Mouse (Mus musculus) thymus, postnatal 36 days (tissue): Measurements from ENCODE around the gene Duoxa2.

ENCODE experiments used
- DNase-seq, 2 experiments: peaks; one replicate each; pipeline ENCODE4 v3.0.0; 2022; ENCODE audit warnings: mixed read lengths in 2 of 2

Duoxa2 gene

GRCm38 (mm10) chr2:122298596-122299490, at the start of gene Duoxa2:
Gene Duoxa2, plus strand, starts transcription at chr2:122298900.
- DNase-seq, result peak; percentile 36 to 51

DNA sequence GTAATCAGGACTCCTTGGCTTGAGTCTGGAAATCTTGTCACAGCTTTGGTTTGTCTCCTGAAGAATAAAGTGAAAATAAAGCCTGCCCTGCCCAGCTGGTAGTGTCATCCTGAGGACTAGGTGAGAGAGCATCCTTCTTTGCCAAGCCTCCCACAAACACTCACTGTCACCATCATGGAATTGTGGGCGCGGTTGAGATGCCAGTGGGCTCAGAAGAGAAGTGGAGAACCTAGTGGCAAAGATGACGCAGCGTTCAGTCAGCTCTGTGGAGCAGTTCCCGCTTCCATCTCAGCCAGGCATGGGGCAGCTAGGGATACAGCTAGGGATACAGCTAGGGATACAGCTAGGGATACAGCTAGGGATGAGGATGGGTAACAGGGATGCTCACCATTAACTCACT, 42.7 kb upstream of the Duoxa2 start:
- no peak for DNase-seq

DNA sequence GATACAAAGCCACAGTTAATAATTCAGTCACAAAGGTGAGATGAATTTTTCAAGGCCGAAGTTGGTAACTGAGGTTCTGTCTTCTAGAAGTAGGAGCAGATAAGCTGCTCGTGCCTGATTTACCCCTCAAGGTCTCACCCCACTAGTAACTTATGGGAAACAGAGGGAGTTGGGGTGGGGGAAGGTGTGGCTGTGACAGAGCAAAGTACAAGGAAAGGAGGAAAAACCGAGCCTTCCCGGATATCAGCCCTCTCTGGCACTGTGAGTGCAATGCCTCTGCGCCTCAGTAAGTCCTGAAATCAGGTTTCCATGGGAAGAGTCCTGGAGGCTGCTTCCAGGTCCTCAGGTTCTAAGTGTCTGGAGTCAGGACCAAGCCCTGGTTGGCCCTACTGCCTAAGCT, 38.0 kb upstream of the Duoxa2 start:
- no peak for DNase-seq

GRCm38 (mm10) chr2:122264690-122265089, 34.0 kb upstream of the Duoxa2 start:
- DNase-seq, result no peak

DNA sequence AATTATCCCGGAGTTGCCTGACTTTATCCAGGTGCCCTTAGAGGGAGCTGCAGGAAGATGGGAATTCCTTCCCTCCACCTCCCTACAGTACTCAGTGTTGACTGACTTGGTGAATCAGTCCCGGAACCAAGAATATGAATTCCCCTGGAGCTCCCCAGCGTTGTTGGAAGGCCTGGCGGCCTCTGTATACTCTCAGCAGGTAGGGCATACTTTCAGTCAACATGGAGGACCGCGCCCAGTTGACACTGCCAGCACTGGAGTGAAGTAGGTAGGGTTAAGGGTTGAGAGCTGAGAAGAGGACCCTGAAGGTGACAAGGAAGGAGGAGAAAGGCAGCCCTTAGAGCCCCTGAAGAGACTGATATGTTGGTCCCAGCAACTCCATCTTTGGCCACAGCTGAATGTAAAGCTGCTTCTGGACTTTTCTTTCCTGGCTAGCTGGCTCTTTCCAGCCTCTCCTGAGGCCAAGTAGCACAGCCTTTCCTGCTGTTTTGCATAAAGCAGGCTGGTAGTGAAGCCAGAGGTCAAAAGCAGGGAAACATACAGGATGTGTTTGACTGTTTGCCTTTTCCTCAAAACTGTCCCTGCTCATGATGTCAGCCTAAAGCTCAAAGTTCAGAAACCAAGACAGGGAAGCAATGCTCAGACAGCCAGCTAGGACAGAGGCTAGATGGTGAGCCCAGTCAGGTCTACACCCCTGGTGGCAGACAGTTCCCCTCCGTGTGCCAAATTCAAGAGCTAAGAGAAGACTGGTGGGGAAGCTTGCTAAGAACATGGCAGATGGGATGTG, 32.1 kb upstream of the Duoxa2 start:
- DNase-seq, result no peak

DNA sequence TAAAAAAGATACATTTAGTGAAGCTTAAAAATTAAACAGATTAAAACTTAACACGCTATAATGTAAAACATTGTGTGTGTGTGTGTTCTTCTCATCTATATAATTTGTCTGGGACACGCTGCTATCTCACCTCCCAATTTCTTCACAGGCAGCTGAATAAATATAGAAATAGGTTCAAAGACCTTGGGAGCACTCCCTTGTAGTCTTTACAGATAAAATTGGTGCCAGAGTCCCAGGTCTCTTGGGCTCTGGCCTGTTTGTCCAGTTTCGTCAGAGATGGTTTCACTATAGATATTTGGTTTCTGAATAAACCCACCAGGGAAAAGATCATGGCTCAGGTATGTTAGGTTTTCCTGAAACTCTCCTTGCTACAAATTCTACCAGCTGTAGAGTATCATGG, 19.9 kb upstream of the Duoxa2 start:
- DNase-seq, result no peak

- DNase-seq, result no peak
Observed at GRCm38 (mm10) chr2:122284091-122284490, 14.6 kb upstream of the Duoxa2 start.

DNA sequence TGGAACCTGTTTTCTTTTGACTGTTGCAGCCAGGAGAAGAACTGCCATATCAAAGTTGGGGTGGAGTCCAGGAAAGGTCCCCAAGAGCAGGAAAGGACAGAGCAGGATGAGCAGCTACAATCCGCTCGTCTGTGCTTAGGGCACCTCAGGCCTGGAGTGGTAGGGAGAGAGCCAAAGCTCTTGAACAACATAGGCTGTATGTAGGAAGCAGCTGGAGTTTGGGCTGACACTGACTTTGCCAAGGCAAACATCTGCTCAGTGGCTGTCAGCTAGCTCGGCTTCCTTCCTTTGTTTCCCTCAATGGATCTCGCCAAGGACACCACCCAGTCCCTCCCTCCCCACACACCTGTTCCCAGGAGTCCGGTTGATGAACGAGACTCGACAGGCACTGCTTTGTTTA, 12.6 kb upstream of the Duoxa2 start:
- no peak for DNase-seq

DNA sequence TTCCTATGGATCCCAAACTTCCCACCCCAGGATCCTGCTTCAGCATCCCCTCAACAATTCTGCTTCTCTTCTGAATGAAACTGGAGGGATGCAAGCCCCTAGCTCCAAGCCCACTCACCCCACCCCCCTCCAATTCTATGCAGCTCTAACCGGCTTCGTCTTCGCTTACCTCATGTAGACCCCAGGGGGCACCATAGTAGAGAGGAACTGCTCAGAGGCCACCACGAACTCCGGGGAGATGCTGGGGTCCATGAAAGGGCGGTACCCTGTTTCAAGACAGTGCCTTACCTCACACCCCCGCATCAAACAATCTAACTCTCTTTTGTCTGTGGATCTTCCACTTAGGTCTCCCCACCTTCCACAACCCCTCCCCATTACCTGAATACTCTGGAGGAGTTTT, 3.8 kb upstream of the Duoxa2 start:
- DNase-seq, result peak; percentile 22 to 24

DNA sequence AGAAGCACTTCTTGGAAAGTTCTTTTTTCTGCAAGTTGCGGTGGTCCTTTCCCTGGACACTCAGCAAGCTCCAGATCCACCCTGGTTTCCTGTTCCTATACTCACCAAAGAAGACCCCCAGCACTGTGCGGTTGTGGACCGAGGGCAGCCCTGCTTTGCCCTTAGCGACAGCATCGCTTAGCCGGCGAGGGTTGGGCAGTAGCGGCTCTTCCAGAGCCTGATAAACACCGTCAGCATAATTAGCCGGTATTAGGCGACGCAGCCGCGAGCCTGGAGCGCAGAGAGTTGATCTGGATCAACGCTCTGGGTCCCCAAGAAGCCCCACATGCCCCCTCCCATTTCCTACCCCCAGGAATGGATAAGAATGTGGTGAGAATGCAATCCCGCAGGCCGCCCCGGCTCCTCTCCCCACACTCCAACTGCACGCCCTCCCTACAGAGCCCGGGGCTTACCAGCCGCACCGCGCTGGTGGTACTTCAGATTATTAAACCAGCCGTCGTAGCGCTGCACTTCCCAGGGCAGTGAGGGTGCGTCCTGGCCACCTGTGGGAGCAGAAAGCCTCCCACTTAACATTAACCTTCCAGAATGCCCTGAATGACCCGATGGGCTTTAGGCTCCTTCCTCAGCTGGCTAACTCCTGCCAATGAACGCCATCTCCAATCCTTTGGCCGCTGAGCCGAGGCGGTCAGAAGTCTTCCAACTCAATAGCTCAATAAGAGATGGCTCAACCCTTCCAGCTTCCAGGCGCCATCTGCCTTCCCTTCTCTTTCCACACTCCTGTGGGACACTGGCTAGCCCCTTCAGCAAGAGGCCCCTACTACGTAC, 1.2 kb upstream of the Duoxa2 start:
- no peak for DNase-seq

DNA sequence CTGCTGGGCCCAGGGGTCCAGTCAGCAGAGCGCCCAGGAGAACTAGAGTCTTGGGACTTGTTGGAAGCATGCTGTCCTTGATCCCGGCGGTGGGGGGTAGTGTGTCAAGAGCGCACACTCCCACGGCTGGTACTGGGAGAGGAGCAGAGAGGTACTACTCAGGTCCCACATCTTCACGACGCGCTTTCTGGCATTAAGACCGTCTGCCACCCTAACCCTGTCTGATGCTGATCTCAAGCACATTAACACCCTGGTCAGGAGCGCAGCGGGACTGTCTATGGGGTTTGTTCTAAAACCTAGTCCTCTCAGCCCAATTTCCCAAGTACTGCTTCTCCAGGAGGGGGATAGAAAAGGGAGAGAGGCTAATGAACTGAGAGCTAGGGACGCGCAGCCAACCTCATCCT, 602 bp upstream of the Duoxa2 start, which contains the start of gene Duox2:
TSS of gene Duox2 (minus strand) at position 354 of the 404 bp plus-strand sequence.
- no peak for DNase-seq

DNA sequence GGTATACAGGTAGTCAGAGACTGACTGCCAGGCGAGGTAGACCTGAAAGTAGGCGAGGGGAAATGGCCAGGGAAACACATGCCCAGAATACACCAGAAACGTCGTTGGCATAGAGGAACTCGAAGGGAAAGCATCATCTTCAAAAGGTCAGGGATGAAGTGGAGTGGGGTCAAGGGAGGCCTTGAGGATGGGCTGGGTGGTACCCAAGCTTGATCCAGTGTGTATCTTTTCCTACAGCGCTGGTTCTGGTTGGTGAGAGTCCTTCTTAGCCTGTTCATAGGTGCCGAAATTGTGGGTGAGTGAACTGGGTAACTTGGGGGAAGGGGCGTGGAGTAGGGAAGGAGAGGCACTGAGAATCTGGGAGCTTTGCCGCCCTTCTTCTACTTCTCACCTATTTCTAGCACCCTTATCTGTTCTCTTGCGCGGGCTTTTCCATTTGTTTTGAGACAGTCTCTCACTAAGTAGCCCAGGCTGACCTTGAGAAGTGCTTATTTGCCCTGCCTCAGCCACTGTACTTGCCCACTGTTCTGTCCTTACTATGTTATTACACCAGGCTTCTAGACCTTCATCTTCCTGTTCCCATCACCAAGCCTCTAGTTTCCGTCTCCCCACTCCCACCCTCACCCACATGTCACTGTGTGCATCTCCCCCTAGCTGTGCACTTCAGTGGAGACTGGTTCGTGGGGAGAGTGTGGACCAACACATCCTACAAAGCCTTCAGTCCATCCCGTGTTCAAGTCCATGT, 1.4 kb downstream of the Duoxa2 start:
- no peak for DNase-seq

GRCm38 (mm10) chr2:122300656-122301020, 1.9 kb downstream of the Duoxa2 start:
- DNase-seq, result no peak

- DNase-seq, result peak; percentile 56
Observed at GRCm38 (mm10) chr2:122301081-122301920, 2.6 kb downstream of the Duoxa2 start.

DNA sequence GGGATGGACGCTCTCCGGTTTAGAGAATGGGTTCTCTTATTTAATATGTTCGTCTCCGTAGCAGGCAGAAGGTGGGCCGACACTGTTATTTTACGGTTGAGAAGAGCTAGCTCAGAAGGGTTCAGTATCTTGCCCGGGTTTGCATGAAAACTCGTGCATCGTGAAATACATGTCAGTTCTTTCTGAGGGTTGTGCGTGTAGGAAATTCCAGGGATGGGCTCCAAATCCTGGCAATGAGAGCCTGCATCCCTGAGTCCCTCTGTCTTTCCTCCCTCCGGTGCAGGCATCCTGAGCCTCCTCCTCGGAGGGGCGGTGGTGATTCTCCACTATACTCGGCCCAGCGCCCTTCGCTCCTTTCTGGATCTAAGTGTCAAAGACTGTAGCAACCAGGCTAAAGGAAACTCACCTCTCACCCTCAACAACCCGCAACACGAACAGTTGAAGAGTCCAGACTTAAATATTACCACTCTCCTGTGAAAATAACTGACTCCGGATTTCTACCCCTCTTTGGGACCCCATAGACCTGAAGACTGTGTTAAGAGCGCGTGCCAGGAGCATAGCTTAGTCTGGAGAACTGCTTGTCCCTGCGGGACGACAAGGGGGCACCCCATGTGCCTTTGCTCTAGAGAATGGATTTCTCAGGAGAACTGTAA, 3.3 kb downstream of the Duoxa2 start:
- no peak for DNase-seq

- DNase-seq, result peak; percentile 72 to 74
Observed at GRCm38 (mm10) chr2:122302574-122303241, 4.0 kb downstream of the Duoxa2 start.

DNA sequence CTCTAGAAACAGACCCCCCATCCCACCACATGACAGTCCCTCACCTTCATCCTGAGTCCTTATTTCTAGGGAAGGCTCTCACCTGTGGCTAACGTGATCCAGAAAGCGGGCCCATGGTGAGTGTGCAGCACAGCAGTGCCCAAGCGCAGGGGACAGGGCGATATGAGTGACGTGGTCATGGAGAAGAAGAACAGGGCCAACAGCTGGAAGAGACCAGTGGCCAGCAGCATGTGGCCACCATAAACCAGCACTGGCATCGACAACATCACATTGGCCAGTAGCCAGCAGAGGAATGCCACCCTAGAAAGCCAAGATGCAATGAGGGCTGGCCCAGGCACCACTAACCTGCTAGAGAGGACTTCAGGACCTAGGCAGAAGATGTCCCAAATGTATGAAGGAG, 5.8 kb downstream of the Duoxa2 start:
- no peak for DNase-seq

DNA sequence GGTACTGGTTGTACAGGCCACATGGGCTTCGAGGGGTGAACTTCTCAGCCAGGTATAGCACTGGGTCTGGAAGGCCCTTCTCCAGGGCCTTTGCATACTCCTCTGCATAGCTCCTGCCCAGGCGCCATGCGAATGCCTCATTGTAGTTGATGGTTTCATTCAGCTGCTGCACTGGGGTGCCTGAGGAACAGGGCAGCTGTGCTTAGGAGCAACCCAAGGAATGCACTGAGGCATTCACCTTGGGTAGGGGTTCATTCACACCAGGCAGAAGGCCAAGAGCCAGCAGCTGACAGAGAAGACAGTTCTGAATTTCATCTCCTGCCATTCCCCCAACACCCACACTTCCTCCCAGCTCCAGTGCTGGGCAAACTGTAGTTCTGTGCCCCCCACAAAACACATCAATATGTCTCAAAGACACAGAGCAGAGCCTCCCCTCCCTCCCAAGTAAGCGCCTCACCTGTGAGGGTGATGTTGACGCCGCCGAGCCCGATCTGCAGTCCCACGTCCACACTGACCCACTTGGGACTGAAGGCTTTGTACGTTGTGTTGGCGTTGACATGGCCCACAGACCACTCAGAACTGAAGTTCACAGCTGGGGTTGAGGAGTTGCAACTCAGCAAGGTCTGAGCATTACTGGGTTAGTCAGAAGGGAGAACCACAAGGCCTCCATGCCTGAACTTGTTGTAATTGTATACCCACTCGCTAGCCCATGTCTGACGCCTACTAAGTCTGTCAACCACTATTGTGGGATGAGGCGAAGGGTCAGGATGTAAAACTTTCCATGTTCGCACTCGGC, 6.6 kb downstream of the Duoxa2 start:
- no peak for DNase-seq

- no peak for DNase-seq
Observed at GRCm38 (mm10) chr2:122306184-122306583, 7.5 kb downstream of the Duoxa2 start.
